Mouse (Mus musculus) lung, postnatal 0 days (tissue): ENCODE results near the gene Olfr516. TPM values are rescaled to one million over a fixed set of nuclear protein-coding genes. Genes with fewer than 3 reads are reported as not detected.
"Not testable (repeated sequence)": the region's sequence is repeated elsewhere in the genome, so short reads cannot be mapped to it uniquely, and the experiment has no call there.

Source experiments
- ATAC-seq: fragments of 200-750 bp; cut with Nextera tagmentation; 2 replicates; pipeline ENCODE4 v1.8.0; 2017; ENCODE audit warnings: moderate library complexity
- DNase-seq: peaks from one replicate; pipeline ENCODE4 v3.0.0-alpha.2; 2016; ENCODE audit warnings: low spot score
- H3K27ac ChIP-seq: fragments of 300-500 bp; sonication (generic); 2 replicates; pipeline ENCODE4 v1.5.1; 2014; ENCODE audit warnings: antibody characterized with exemption, mild to moderate bottlenecking, low read length, mixed read lengths
- H3K27me3 ChIP-seq: fragments of 300-500 bp; sonication (generic); replicated peaks from 2 replicates; pipeline ENCODE4 v1.6.1; 2014; ENCODE audit warnings: low read length, mixed read lengths; ENCODE audit not compliant: insufficient read depth
- H3K36me3 ChIP-seq: fragments of 300-500 bp; sonication (generic); 2 replicates; pipeline ENCODE4 v1.6.1; 2014; ENCODE audit warnings: low read length, mixed read lengths; ENCODE audit not compliant: insufficient read depth
- H3K4me1 ChIP-seq: fragments of 300-500 bp; sonication (generic); 2 replicates; pipeline ENCODE4 v1.6.1; 2014; ENCODE audit warnings: antibody characterized with exemption, low read depth, low read length, mixed read lengths; ENCODE audit not compliant: insufficient read depth
- H3K4me2 ChIP-seq: fragments of 300-500 bp; sonication (generic); replicated peaks from 2 replicates; pipeline ENCODE4 v1.6.1; 2014; ENCODE audit warnings: low read depth, mild to moderate bottlenecking, low read length, moderate library complexity, mixed read lengths
- H3K4me3 ChIP-seq: fragments of 300-500 bp; sonication (generic); 2 replicates; pipeline ENCODE4 v1.5.1; 2014; ENCODE audit warnings: low read depth, low read length
- H3K9ac ChIP-seq: fragments of 300-500 bp; sonication (generic); replicated peaks from 2 replicates; pipeline ENCODE4 v1.6.1; 2014; ENCODE audit warnings: low read depth, mild to moderate bottlenecking
- H3K9me3 ChIP-seq: fragments of 300-500 bp; sonication (generic); 2 replicates; pipeline ENCODE4 v1.6.1; 2016; ENCODE audit warnings: low read length, mixed read lengths
- CTCF ChIP-seq: IDR thresholded peaks from 2 replicates; pipeline ENCODE4 v1.5.1; 2016; ENCODE audit warnings: antibody characterized with exemption, mild to moderate bottlenecking
- EP300 ChIP-seq: IDR thresholded peaks from 2 replicates; pipeline ENCODE4 v1.6.1; 2016; ENCODE audit warnings: antibody characterized with exemption, mild to moderate bottlenecking, control low read depth
- WGBS: fragments of 180-500 bp; shearing (Covaris S2); extraction: QIAGEN DNeasy Blood & Tissue Kit; methylation state at CpG from one replicate; pipeline ENCODE4 v1.1.7; 2014; 5-methylcytosine and 5-hydroxymethylcytosine counted together
- polyA plus RNA-seq: library from polyadenylated mRNA; unstranded; fragments of >200 nt; fragmentation: Nextera tagmentation; extraction: Ambion mirVana; gene quantifications from 2 replicates; pipeline ENCODE4 v1.2.1, GENCODE M21; 2015

Olfr516 gene
- not detected in 2 replicates for polyA plus RNA-seq

DNA sequence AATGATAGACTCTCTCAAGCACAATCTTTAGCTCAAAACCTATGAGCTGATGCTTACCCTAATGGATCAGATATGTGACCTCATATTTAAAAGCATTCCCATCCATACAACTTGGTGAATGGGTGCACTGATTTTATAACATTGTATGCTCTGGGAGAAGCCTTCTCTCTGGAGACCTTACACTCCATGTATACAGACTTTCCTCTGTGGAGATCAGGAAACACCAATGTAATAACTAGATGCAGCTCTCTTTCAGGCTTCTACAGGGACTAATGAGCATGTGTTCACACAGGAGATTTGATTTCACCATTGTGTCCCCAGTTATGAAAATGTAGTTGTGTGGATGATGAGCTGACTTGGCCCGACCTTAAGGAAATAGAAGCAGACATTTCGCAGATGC is at the start of gene Olfr516:
TSS of gene Olfr516 (minus strand) at position 101 of the 400 bp plus-strand sequence.
- no peak for DNase-seq
- no peak within 1 kb of the TSS for H3K9ac ChIP-seq
- no peaks in the 10 kb centered on the region for H3K27me3 ChIP-seq
- no peaks in the 10 kb centered on the region for H3K4me1 ChIP-seq
- H3K4me2 ChIP-seq, result no peak within 1 kb of the TSS
- no peak within 1 kb of the TSS for H3K27ac ChIP-seq
- H3K4me3 ChIP-seq, result no peak within 1 kb of the TSS
- WGBS, result 84% methylated on average over 2 of the region's 2 CpGs
- TF ChIP-seq CTCF (no peak), EP300 (no peak)
- no peak for ATAC-seq
- H3K9me3 ChIP-seq, result no peaks in the 10 kb centered on the region
- H3K36me3 ChIP-seq, result no peaks in the 10 kb centered on the region

- Histone ChIP-seq H3K4me1 (no peaks in the 10 kb centered on the region), H3K36me3 (no peaks in the 10 kb centered on the region), H3K9me3 (no peaks in the 10 kb centered on the region), H3K4me3 (no peak within 1 kb of the TSS), H3K4me2 (no peak within 1 kb of the TSS), H3K27me3 (no peaks in the 10 kb centered on the region), H3K27ac (no peak within 1 kb of the TSS), H3K9ac (no peak within 1 kb of the TSS)
- ATAC-seq, result no peak
- no peak for DNase-seq
- TF ChIP-seq CTCF, result no peak
- no peak for TF ChIP-seq EP300
- 81% methylated on average over 5 of the region's 5 CpGs for WGBS
Measured at GRCm38 (mm10) chr7:108894320-108894719, 44.0 kb upstream of the Olfr516 start, which contains the start of gene Olfr519. TSS of gene Olfr519 (minus strand) at chr7:108894420.

GRCm38 (mm10) chr7:108884906-108885305 is 34.6 kb upstream of the Olfr516 start, which contains the start of gene Olfr518:
TSS of gene Olfr518 (minus strand) at chr7:108885006.
- no peaks in the 10 kb centered on the region for H3K36me3 ChIP-seq
- no peaks in the 10 kb centered on the region for H3K27me3 ChIP-seq
- no peaks in the 10 kb centered on the region for H3K4me1 ChIP-seq
- TF ChIP-seq EP300 (no peak), CTCF (no peak)
- no peak for ATAC-seq
- H3K9me3 ChIP-seq, result no peaks in the 10 kb centered on the region
- no peak within 1 kb of the TSS for H3K27ac ChIP-seq
- no peak within 1 kb of the TSS for H3K4me3 ChIP-seq
- DNase-seq, result no peak
- WGBS, result 70% methylated on average over 4 of the region's 4 CpGs
- H3K4me2 ChIP-seq, result no peak within 1 kb of the TSS
- H3K9ac ChIP-seq, result no peak within 1 kb of the TSS

- no peaks in the 10 kb centered on the region for H3K27me3 ChIP-seq
- 48% methylated on average over 2 of the region's 2 CpGs for WGBS
- TF ChIP-seq EP300 (no peak), CTCF (no peak)
- no peak within 1 kb of the TSS for H3K27ac ChIP-seq
- ATAC-seq, result no peak
- DNase-seq, result no peak
- no peak within 1 kb of the TSS for H3K4me3 ChIP-seq
- no peaks in the 10 kb centered on the region for H3K36me3 ChIP-seq
- no peak within 1 kb of the TSS for H3K9ac ChIP-seq
- H3K9me3 ChIP-seq, result no peaks in the 10 kb centered on the region
- H3K4me2 ChIP-seq, result no peak within 1 kb of the TSS
- no peaks in the 10 kb centered on the region for H3K4me1 ChIP-seq
Measured at GRCm38 (mm10) chr7:108872279-108872678, 21.9 kb upstream of the Olfr516 start, which contains the start of gene Olfr517. TSS of gene Olfr517 (minus strand) at chr7:108872379.

DNA sequence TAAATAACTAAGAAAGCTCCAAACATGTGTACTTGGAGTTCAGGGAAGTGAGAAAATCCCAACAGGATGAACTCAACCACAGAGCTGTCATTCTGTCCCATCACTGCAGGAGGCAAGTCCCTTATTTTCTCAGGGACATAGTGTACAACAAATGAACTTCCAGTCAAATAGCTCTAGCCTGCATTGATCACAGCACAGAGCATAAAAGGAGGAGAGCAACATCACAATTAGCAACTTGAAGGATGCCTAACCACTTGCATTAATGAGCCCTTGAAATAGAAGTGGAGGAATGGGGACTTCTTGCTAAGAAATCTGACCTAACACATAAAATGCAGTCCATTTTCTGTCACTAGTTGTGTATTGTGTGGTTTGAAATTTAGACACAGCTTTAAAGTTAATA is 24.4 kb downstream of the Olfr516 start, which contains the start of gene Olfr514:
TSS of gene Olfr514 (minus strand) at position 101 of the 400 bp plus-strand sequence.
- Histone ChIP-seq H3K9me3 (no peaks in the 10 kb centered on the region), H3K36me3 (no peaks in the 10 kb centered on the region), H3K9ac (no peak within 1 kb of the TSS), H3K4me2 (no peak within 1 kb of the TSS), H3K4me1 (no peaks in the 10 kb centered on the region), H3K4me3 (no peak within 1 kb of the TSS), H3K27me3 (no peaks in the 10 kb centered on the region), H3K27ac (no peak within 1 kb of the TSS)
- ATAC-seq, result no peak
- DNase-seq, result no peak
- no peak for TF ChIP-seq EP300
- no peak for TF ChIP-seq CTCF

DNA sequence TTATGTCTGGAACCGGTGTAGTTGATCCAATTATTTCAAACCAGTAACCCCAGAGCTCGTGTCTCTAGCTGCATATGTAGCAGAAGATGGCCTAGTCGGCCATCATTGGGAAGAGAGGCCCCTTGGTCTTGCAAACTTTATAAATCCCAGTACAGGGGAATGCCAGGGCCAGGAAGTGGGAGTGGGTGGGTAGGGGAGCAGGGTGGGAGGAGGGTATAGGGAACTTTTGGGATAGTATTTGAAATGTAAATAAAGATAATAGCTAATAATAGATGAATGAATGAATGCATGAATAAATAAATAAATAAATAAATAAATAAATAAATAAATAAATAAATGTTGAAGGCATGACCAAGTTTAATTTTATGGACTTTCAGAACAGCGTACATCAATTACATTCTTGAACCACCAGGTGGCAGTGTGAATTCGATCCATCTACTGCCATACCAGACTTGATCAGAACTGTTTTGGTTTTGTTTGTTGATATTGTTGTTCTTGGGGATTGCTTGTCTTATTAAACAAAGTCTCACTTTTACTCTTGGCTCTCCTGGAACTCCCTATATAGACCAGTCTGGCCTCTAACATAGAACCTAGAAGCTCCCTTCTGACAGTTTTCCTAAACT is 35.6 kb downstream of the Olfr516 start:
- H3K9me3 ChIP-seq, H3K27ac ChIP-seq, H3K9ac ChIP-seq, H3K4me2 ChIP-seq, H3K36me3 ChIP-seq, H3K27me3 ChIP-seq, H3K4me3 ChIP-seq, ATAC-seq, H3K4me1 ChIP-seq: not testable (repeated sequence)
- peak; percentile 61 for DNase-seq
- 39% methylated on average over 5 of the region's 5 CpGs for WGBS
- peak; percentile 67 for TF ChIP-seq CTCF
